Mouse (Mus musculus) hindbrain, embryonic 11.5 days (tissue): ENCODE measurements around the gene Ntn1. TPM values are rescaled to one million over a fixed set of nuclear protein-coding genes. Genes with fewer than 3 reads are reported as not detected.
A peak's percentile ranks its signal among the peaks of the same experiment; 100 is the strongest.

Experiments used
- ATAC-seq: fragments of 200-750 bp; cut with Nextera tagmentation; 2 replicates; pipeline ENCODE4 v1.8.0; 2017; ENCODE audit warnings: mild to moderate bottlenecking, moderate TSS enrichment, moderate library complexity; ENCODE audit not compliant: low FRiP score
- DNase-seq: peaks from one replicate; pipeline ENCODE4 v3.0.0-alpha.2; 2015; ENCODE audit warnings: low spot score
- H3K27ac ChIP-seq: fragments of 300-500 bp; sonication (generic); 2 replicates; pipeline ENCODE4 v1.5.1; 2014; ENCODE audit warnings: mild to moderate bottlenecking, low read depth, low read length
- H3K27me3 ChIP-seq: fragments of 300-500 bp; sonication (generic); 2 replicates; pipeline ENCODE4 v1.6.1; 2014; ENCODE audit warnings: mild to moderate bottlenecking, low read length, moderate library complexity, mixed read lengths; ENCODE audit not compliant: control insufficient read depth, insufficient read depth
- H3K36me3 ChIP-seq: fragments of 300-500 bp; sonication (generic); 2 replicates; pipeline ENCODE4 v1.6.1; 2014; ENCODE audit warnings: mild to moderate bottlenecking, low read length, moderate library complexity, mixed read lengths; ENCODE audit not compliant: control insufficient read depth, insufficient read depth
- H3K4me1 ChIP-seq: fragments of 300-500 bp; sonication (generic); replicated peaks from 2 replicates; pipeline ENCODE4 v1.6.1; 2014; ENCODE audit warnings: low read length, mixed read lengths; ENCODE audit not compliant: control insufficient read depth, insufficient read depth
- H3K4me2 ChIP-seq: fragments of 300-500 bp; sonication (generic); replicated peaks from 2 replicates; pipeline ENCODE4 v1.6.1; 2014; ENCODE audit warnings: mild to moderate bottlenecking, low read depth, low read length
- H3K4me3 ChIP-seq: fragments of 300-500 bp; sonication (generic); 2 replicates; pipeline ENCODE4 v1.5.1; 2014; ENCODE audit warnings: low read depth, low read length
- H3K9ac ChIP-seq: fragments of 300-500 bp; sonication (generic); 2 replicates; pipeline ENCODE4 v1.6.1; 2014; ENCODE audit warnings: low read depth, low read length
- H3K9me3 ChIP-seq: fragments of 300-500 bp; sonication (generic); 2 replicates; pipeline ENCODE4 v1.6.1; 2016; ENCODE audit warnings: low read length; ENCODE audit not compliant: control insufficient read depth
- WGBS: fragments of 180-500 bp; shearing (Covaris S2); extraction: QIAGEN DNeasy Blood & Tissue Kit; methylation state at CpG from one replicate; pipeline ENCODE4 v1.1.7; 2014; 5-methylcytosine and 5-hydroxymethylcytosine counted together
- polyA plus RNA-seq: library from polyadenylated mRNA; unstranded; fragments of >200 nt; fragmentation: Nextera tagmentation; extraction: Ambion mirVana; gene quantifications from 2 replicates; pipeline ENCODE4 v1.2.1, GENCODE M21; 2014

The Ntn1 gene
- polyA plus RNA-seq, 1 experiment from 2014 or later, result 11.9 TPM

DNA sequence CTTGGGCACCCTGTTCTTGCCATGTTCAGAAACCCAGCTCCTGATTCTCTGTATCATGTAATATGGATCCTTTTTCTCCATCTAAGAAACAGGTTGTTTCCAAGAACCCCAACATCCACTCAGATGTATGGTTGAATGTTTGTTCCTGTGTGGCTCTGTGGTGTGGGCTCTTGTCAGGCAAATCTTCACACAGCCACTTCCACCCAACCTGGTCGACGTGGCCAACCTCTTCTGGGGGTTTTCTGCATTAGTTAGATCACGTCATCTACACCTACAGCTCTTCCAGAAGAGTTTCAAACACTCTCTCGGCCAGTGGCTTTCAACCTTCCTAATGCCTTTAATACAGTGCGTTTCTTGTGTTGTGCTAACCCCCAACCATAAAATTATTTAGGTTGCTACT, 35.8 kb upstream of the Ntn1 start:
- ATAC-seq (no peak), DNase-seq (no peak)
- Histone ChIP-seq H3K4me1 (0 out of 2 replicates have a peak, but pooled peaks cover 4% of the 10 kb centered on the region), H3K9ac (no peak overlapping the region), H3K4me2 (no peak overlapping the region), H3K36me3 (no peaks in the 10 kb centered on the region), H3K27ac (no peak overlapping the region), H3K4me3 (no peak overlapping the region), H3K9me3 (no peaks in the 10 kb centered on the region), H3K27me3 (peaks cover 5% of the 10 kb centered on the region; the same call in 1 of the 2 replicates)
- 80% methylated on average over 5 of the region's 5 CpGs for WGBS

DNA sequence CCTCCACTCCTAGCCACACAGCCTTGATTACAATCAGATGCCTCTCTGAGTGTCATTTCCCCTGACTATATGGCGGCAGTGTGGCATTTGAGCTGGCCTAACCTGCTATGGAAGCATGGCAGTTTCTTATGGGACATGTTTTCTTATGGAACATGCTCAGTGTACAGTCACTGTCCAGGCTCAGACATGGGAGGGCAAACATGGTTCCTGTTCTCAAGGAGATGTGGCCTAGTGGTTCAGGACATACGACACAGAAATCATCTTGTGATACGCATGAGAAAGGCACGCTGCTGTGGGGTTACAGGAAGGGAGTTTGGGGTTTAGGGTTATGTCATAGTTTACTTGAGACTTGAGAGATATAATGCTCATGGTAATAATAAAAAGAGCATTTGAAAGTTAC, 35.0 kb upstream of the Ntn1 start:
- DNase-seq (no peak), ATAC-seq (no peak)
- Histone ChIP-seq H3K9ac (no peak overlapping the region), H3K27ac (no peak overlapping the region), H3K4me1 (0 out of 2 replicates have a peak, but pooled peaks cover 4% of the 10 kb centered on the region), H3K9me3 (no peaks in the 10 kb centered on the region), H3K36me3 (no peaks in the 10 kb centered on the region), H3K4me3 (no peak overlapping the region), H3K27me3 (peaks cover 6% of the 10 kb centered on the region; the same call in 1 of the 2 replicates), H3K4me2 (no peak overlapping the region)
- 94% methylated on average over 4 of the region's 4 CpGs for WGBS

DNA sequence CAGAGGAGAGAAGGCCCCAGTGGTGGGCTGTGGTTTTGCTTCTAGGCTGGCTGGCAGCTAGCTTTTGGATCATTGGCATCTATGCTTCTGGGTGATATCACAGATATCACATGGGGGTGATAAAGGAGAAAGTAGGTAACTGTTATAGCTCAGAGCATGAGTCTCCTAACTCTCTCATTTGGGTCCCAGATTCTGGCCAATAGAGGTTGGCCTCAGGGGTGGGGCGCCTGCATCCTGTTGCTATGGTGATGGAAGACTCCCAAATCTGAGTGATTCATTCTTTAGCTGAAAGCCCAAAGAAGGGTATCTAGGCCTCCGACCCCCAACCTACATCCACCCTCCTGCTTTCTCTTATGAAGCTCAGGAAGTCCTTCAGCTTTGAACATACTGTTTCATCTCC, 34.1 kb upstream of the Ntn1 start:
- H3K27ac ChIP-seq, result no peak overlapping the region
- no peak overlapping the region for H3K4me2 ChIP-seq
- ATAC-seq, result no peak
- no peaks in the 10 kb centered on the region for H3K9me3 ChIP-seq
- no peak for DNase-seq
- H3K4me3 ChIP-seq, result no peak overlapping the region
- peaks cover 9% of the 10 kb centered on the region; the same call in 1 of the 2 replicates for H3K27me3 ChIP-seq
- WGBS, result 76% methylated on average over 2 of the region's 2 CpGs
- H3K36me3 ChIP-seq, result no peaks in the 10 kb centered on the region
- H3K4me1 ChIP-seq, result 0 out of 2 replicates have a peak, but pooled peaks cover 4% of the 10 kb centered on the region
- H3K9ac ChIP-seq, result no peak overlapping the region

DNA sequence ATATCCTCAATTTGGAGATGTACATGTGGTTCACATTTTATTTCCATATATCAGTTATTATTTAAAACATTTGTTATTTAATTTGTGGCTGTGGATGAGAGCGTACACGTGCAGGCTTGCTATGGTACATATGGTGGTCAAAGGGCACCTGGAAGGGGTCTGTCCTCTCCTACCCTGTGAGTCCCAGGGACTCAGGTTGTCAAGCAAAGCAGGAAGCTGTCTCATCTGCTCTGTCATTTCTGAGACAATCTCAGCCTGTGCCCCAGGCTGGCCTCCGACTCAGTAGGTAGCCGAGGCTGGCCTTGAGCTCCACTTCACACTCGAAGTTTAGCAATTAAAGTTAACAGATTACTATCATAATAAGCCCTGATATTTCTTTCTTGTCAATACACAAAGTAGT, 32.9 kb upstream of the Ntn1 start:
- 86% methylated on average over 5 of the region's 5 CpGs for WGBS
- no peak overlapping the region for H3K9ac ChIP-seq
- DNase-seq (no peak), ATAC-seq (no peak)
- no peak overlapping the region for H3K27ac ChIP-seq
- H3K9me3 ChIP-seq, result no peaks in the 10 kb centered on the region
- no peak overlapping the region for H3K4me3 ChIP-seq
- no peak overlapping the region for H3K4me2 ChIP-seq
- peaks cover 9% of the 10 kb centered on the region; the same call in 1 of the 2 replicates for H3K27me3 ChIP-seq
- no peaks in the 10 kb centered on the region for H3K36me3 ChIP-seq
- H3K4me1 ChIP-seq, result 0 out of 2 replicates have a peak, but pooled peaks cover 4% of the 10 kb centered on the region

DNA sequence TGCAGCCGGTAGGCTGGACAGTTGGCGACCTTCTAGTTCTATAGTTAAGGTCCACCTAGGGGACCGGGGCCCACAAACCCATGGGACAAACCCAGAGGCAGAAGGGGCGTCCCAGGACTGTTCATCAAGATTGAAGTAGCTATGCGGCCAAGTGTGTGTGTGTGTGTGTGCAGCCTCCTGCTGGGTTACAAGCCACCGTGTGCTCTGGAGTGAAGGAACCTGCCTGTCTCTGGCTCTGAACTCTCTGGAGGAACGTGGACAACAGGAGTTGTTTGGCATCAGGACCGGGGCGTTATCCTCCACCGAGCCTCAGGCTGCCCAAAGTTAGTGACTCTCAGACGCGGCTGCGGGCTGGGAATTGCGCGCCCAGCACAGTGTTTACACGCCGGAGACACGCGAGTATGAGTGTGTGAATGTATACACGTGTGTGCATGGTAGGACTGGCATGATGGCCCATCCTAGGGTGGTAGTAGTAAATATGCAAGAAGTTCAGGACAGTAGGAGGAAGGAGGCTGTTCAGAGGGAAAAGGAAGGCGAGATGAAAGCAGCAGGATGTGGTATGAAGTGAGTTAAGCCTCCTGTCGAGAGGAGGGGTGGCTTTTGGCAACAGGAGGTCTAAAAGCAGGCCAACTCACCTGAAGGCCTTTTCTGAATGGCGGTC, 31.9 kb upstream of the Ntn1 start:
- ATAC-seq, result peak; percentile 7; the same call in 1 of the 2 replicates
- 34% methylated on average over 23 of the region's 23 CpGs for WGBS
- no peak overlapping the region for H3K27ac ChIP-seq

DNA sequence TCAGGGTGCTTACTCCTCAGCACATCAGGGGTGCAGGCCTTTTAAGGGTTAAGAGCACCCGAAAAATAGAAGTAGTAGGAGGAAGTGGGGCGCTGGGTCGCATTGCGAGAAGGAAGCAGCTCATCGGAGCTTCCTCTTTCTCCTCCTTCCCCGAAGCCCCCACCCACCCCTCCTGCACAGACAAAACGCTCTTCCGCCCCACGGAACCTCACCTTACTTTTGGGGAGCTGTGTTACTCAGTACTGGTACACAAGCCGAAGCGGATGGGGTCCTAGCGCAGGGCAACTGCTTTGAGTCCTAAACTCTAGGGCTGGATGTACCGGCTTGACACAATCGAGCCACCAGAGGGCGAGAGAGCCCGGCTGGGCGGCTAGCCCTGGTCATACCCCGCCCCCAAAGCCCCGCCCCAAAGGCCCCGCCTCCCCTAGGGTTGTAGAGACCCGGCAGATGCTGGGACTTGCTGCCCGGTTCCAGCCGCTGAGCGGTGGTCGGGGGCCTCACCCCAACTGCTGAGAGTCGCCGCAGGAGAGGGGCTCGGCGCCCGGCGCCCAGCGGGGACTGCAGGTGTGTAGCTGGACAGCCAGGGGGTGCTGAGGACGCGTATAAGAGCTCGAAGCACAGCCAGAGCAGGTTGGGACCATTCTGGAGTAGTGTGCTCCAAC, 31.2 kb upstream of the Ntn1 start, which contains the start of gene Pik3r5:
Pik3r5 (plus strand) TSS at position 423 of the 662 bp plus-strand sequence.
- ATAC-seq (peak; percentile 87), DNase-seq (peak; percentile 92)
- H3K9ac ChIP-seq, result peak within 1 kb of the TSS; percentile 52; the same call in 1 of the 2 replicates
- WGBS, result 7% methylated on average over 35 of the region's 35 CpGs
- no peak within 1 kb of the TSS for H3K27ac ChIP-seq
- peak within 1 kb of the TSS; percentile 55 for H3K4me2 ChIP-seq
- H3K4me1 ChIP-seq, result peaks cover 4% of the 10 kb centered on the region; the same call in 1 of the 2 replicates
- peak within 1 kb of the TSS; percentile 37 for H3K4me3 ChIP-seq
- no peaks in the 10 kb centered on the region for H3K36me3 ChIP-seq
- H3K27me3 ChIP-seq, result peaks cover 9% of the 10 kb centered on the region; the same call in 1 of the 2 replicates
- no peaks in the 10 kb centered on the region for H3K9me3 ChIP-seq

More for the DNA sequence above, 31.9 kb upstream of the Ntn1 start:
- peaks cover 9% of the 10 kb centered on the region; the same call in 1 of the 2 replicates for H3K27me3 ChIP-seq
- H3K9me3 ChIP-seq, result no peaks in the 10 kb centered on the region
- peak overlapping the region; percentile 52; the same call in 1 of the 2 replicates for H3K9ac ChIP-seq
- peak overlapping the region; percentile 37 for H3K4me3 ChIP-seq
- no peak for DNase-seq
- 0 out of 2 replicates have a peak, but pooled peaks cover 4% of the 10 kb centered on the region for H3K4me1 ChIP-seq
- H3K36me3 ChIP-seq, result no peaks in the 10 kb centered on the region
- peak overlapping the region; percentile 55 for H3K4me2 ChIP-seq

DNA sequence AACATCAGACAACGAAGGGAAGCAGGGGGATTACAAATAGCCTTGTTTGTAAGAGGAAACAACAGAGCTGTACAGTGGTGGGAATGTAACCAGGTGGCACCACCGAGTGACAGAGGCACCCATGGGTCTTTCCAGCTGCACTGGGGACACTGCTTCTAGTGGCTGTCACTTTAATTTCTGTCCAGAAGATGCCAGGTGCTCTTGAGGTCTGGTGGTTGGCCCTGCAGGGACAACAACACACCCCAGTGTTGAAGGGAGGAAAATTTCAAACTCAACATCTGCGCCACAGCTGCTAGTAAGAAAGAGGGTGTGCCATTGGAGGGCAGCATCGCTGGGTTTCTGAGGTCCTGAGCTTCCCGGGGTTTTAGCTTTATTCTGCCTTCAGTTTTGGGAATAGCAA, 30.0 kb upstream of the Ntn1 start:
- H3K4me2 ChIP-seq, result no peak overlapping the region
- 75% methylated on average over 5 of the region's 5 CpGs for WGBS

DNA sequence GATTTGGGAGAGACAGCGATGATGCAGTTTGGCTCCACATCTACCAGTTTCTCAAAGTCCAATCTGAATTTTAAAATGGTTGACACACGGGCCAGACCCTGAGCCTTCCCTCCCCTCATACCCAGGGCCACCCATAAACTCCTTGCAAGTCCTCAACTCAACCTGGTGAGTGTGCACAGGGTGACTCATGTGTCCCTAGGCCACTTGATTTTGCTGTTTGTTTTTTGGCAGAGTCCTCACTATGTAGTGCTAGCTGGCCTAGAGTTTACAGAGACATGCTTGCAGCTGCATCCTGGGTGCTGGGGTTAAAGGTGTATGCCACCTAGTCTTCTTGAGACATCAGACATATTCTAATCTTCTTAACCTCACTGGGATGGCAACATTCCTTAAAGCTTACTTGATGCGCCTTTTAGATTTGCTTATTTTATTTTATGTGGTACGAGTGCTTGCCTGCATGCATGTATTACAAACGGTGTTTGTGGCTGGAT, 26.5 kb upstream of the Ntn1 start:
- DNase-seq (no peak), ATAC-seq (no peak)
- WGBS, result 75% methylated on average over 5 of the region's 5 CpGs
- H3K9ac ChIP-seq, result no peak overlapping the region
- peaks cover 1% of the 10 kb centered on the region; the same call in 1 of the 2 replicates for H3K4me1 ChIP-seq
- no peak overlapping the region for H3K4me3 ChIP-seq
- H3K9me3 ChIP-seq, result no peaks in the 10 kb centered on the region
- H3K4me2 ChIP-seq, result no peak overlapping the region
- no peak overlapping the region for H3K27ac ChIP-seq
- no peaks in the 10 kb centered on the region for H3K36me3 ChIP-seq
- H3K27me3 ChIP-seq, result peaks cover 6% of the 10 kb centered on the region; the same call in 1 of the 2 replicates

More for the DNA sequence above, 30.0 kb upstream of the Ntn1 start:
- DNase-seq, result no peak
- Histone ChIP-seq H3K9ac (no peak overlapping the region), H3K4me1 (peaks cover 4% of the 10 kb centered on the region; the same call in 1 of the 2 replicates), H3K9me3 (no peaks in the 10 kb centered on the region), H3K27ac (no peak overlapping the region), H3K27me3 (peaks cover 9% of the 10 kb centered on the region; the same call in 1 of the 2 replicates), H3K4me3 (no peak overlapping the region), H3K36me3 (no peaks in the 10 kb centered on the region)
- ATAC-seq, result no peak
